Mouse (Mus musculus): ENCODE results near the gene Ghr. TPM values are rescaled to one million over a fixed set of nuclear protein-coding genes. Genes with fewer than 3 reads are reported as not detected.

The Ghr gene
- polyA plus RNA-seq, 1 experiment from 2014 or later = 96.5 TPM

- Histone ChIP-seq H3K36me3 (ENCODE audit: control insufficient read depth, insufficient read depth, low read length) (no peaks in the 10 kb centered on the region; the same call in 1 of the 2 replicates), H3K9ac (ENCODE audit: low read depth, low read length) (no peak overlapping the region), H3K4me2 (ENCODE audit: low read depth, low read length) (no peak overlapping the region), H3K4me3 (ENCODE audit: low read length) (no peak overlapping the region), H3K9me3 (ENCODE audit: control insufficient read depth, low read length) (no peaks in the 10 kb centered on the region), H3K4me1 (ENCODE audit: control insufficient read depth, insufficient read depth, low read length) (0 out of 2 replicates have a peak, but pooled peaks cover 3% of the 10 kb centered on the region), H3K27me3 (replicated peaks; ENCODE audit: control insufficient read depth, insufficient read depth, low read length) (no peaks in the 10 kb centered on the region), H3K27ac (ENCODE audit: low read length) (no peak overlapping the region)
- no peak for ATAC-seq
- 80% methylated on average over 4 of the region's 4 CpGs for WGBS
Observed at GRCm38 (mm10) chr15:3344555-3344954, 238.7 kb downstream of the Ghr start.

GRCm38 (mm10) chr15:3341806-3342582 lies 241.3 kb downstream of the Ghr start:
- H3K9ac ChIP-seq (ENCODE audit: low read depth, low read length) = no peak overlapping the region
- no peaks in the 10 kb centered on the region for H3K4me1 ChIP-seq (ENCODE audit: control insufficient read depth, insufficient read depth, low read length)
- WGBS = 72% methylated on average over 4 of the region's 4 CpGs
- no peak overlapping the region for H3K27ac ChIP-seq (ENCODE audit: low read length)
- H3K4me3 ChIP-seq (ENCODE audit: low read length) = no peak overlapping the region
- no peaks in the 10 kb centered on the region for H3K27me3 ChIP-seq (replicated peaks; ENCODE audit: control insufficient read depth, insufficient read depth, low read length)
- peaks cover 10% of the 10 kb centered on the region for H3K36me3 ChIP-seq (ENCODE audit: control insufficient read depth, insufficient read depth, low read length)
- H3K4me2 ChIP-seq (ENCODE audit: low read depth, low read length) = no peak overlapping the region
- H3K9me3 ChIP-seq (ENCODE audit: control insufficient read depth, low read length) = no peaks in the 10 kb centered on the region
- ATAC-seq = no peak

DNA sequence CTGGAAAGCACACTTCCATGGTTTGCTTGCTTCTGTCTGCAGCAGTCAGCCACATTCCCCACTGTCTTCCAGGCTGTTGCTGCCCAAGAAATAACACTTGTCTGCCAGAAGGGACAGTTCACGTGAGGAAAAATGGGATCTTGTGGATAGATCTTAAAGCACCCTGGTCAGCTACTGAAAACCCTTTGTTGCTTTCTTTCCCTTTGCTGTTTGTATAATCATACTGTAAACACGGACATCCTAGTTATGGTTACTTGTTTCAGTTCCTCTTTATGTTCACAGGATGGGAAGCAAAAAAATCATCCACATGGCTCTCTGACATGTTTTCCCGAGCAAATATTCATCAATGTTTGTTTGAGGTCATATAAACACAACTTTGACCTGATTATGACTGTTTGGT lies 243.4 kb downstream of the Ghr start:
- H3K36me3 ChIP-seq (ENCODE audit: control insufficient read depth, insufficient read depth, low read length) = peaks cover 11% of the 10 kb centered on the region
- H3K27ac ChIP-seq (ENCODE audit: low read length) = 0 out of 2 replicates have a peak overlapping the region, but pooled peaks have one; percentile 5
- H3K4me2 ChIP-seq (ENCODE audit: low read depth, low read length) = no peak overlapping the region
- no peak for ATAC-seq
- no peaks in the 10 kb centered on the region for H3K9me3 ChIP-seq (ENCODE audit: control insufficient read depth, low read length)
- no peak overlapping the region for H3K9ac ChIP-seq (ENCODE audit: low read depth, low read length)
- H3K27me3 ChIP-seq (replicated peaks; ENCODE audit: control insufficient read depth, insufficient read depth, low read length) = no peaks in the 10 kb centered on the region
- H3K4me1 ChIP-seq (ENCODE audit: control insufficient read depth, insufficient read depth, low read length) = no peaks in the 10 kb centered on the region
- WGBS = 75% methylated on average over 3 of the region's 3 CpGs
- no peak overlapping the region for H3K4me3 ChIP-seq (ENCODE audit: low read length)

- no peak overlapping the region for H3K4me3 ChIP-seq (ENCODE audit: low read length)
- H3K9ac ChIP-seq (ENCODE audit: low read depth, low read length) = no peak overlapping the region
- 95% methylated on average over 4 of the region's 4 CpGs for WGBS
- H3K27ac ChIP-seq (ENCODE audit: low read length) = no peak overlapping the region
- H3K4me2 ChIP-seq (ENCODE audit: low read depth, low read length) = no peak overlapping the region
- no peaks in the 10 kb centered on the region for H3K27me3 ChIP-seq (replicated peaks; ENCODE audit: control insufficient read depth, insufficient read depth, low read length)
- no peaks in the 10 kb centered on the region for H3K9me3 ChIP-seq (ENCODE audit: control insufficient read depth, low read length)
- no peaks in the 10 kb centered on the region for H3K4me1 ChIP-seq (ENCODE audit: control insufficient read depth, insufficient read depth, low read length)
- no peak for ATAC-seq
- H3K36me3 ChIP-seq (ENCODE audit: control insufficient read depth, insufficient read depth, low read length) = 0 out of 2 replicates have a peak, but pooled peaks cover 6% of the 10 kb centered on the region
Observed at GRCm38 (mm10) chr15:3332517-3332916, 250.8 kb downstream of the Ghr start.

- WGBS = 84% methylated on average over 2 of the region's 2 CpGs
- Histone ChIP-seq H3K36me3 (ENCODE audit: control insufficient read depth, insufficient read depth, low read length) (no peaks in the 10 kb centered on the region), H3K9me3 (ENCODE audit: control insufficient read depth, low read length) (no peaks in the 10 kb centered on the region), H3K27ac (ENCODE audit: low read length) (no peak overlapping the region), H3K4me3 (ENCODE audit: low read length) (no peak overlapping the region), H3K4me1 (ENCODE audit: control insufficient read depth, insufficient read depth, low read length) (no peaks in the 10 kb centered on the region), H3K27me3 (replicated peaks; ENCODE audit: control insufficient read depth, insufficient read depth, low read length) (no peaks in the 10 kb centered on the region), H3K4me2 (ENCODE audit: low read depth, low read length) (no peak overlapping the region), H3K9ac (ENCODE audit: low read depth, low read length) (no peak overlapping the region)
- ATAC-seq = no peak
Observed at GRCm38 (mm10) chr15:3331813-3332212, 251.5 kb downstream of the Ghr start.

DNA sequence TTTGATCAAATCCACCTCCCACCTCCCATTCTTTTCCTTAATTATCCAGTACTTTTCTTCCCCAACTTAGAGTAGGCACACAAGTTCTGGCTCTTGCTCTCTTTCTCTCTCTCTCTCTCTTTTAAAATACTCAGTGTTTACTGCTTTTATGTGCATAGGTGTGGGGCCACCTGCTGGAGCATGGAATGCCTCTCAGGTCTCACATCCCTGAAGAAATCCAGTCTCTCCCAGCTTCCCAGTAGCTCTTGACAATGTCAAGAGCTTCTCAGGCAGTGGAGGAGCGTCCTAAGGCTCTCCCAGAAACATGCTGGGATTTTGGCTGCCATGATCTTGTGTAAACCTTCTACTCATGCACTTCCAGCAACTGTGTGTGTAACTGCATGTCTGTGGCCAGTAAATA lies 253.0 kb downstream of the Ghr start:
- ATAC-seq = no peak
- Histone ChIP-seq H3K27me3 (replicated peaks; ENCODE audit: control insufficient read depth, insufficient read depth, low read length) (no peaks in the 10 kb centered on the region), H3K9me3 (ENCODE audit: control insufficient read depth, low read length) (no peaks in the 10 kb centered on the region), H3K27ac (ENCODE audit: low read length) (no peak overlapping the region), H3K4me1 (ENCODE audit: control insufficient read depth, insufficient read depth, low read length) (no peaks in the 10 kb centered on the region), H3K4me3 (ENCODE audit: low read length) (no peak overlapping the region), H3K36me3 (ENCODE audit: control insufficient read depth, insufficient read depth, low read length) (no peaks in the 10 kb centered on the region), H3K9ac (ENCODE audit: low read depth, low read length) (no peak overlapping the region), H3K4me2 (ENCODE audit: low read depth, low read length) (no peak overlapping the region)
- 69% methylated on average over 1 of the region's 1 CpGs for WGBS

DNA sequence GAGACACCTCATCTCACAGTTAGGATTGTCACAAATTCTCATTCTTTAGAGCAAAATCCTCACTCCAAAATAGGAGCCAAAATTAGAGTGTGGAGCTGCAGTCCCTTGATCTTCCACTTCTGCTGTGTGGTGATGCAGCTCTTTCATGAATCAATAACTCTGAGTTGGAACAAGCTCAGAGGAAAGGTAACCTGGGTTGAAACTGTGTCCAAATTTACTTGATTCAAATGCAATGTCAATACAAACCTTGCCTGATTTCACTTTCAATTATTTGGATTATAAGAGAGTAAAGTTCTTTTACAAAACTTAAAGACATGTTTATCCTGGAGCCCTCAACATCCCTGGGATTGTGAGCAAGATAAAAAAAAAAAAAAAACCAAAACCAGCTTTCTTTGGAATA lies 260.3 kb downstream of the Ghr start:
- Histone ChIP-seq H3K4me3 (ENCODE audit: low read length) (no peak overlapping the region), H3K9ac (ENCODE audit: low read depth, low read length) (no peak overlapping the region), H3K36me3 (ENCODE audit: control insufficient read depth, insufficient read depth, low read length) (peaks cover 11% of the 10 kb centered on the region), H3K27ac (ENCODE audit: low read length) (no peak overlapping the region), H3K9me3 (ENCODE audit: control insufficient read depth, low read length) (no peaks in the 10 kb centered on the region), H3K4me2 (ENCODE audit: low read depth, low read length) (no peak overlapping the region), H3K4me1 (ENCODE audit: control insufficient read depth, insufficient read depth, low read length) (no peaks in the 10 kb centered on the region), H3K27me3 (replicated peaks; ENCODE audit: control insufficient read depth, insufficient read depth, low read length) (no peaks in the 10 kb centered on the region)
- no peak for ATAC-seq

- ATAC-seq = no peak
- Histone ChIP-seq H3K27me3 (replicated peaks; ENCODE audit: control insufficient read depth, insufficient read depth, low read length) (no peaks in the 10 kb centered on the region), H3K4me3 (ENCODE audit: low read length) (no peak overlapping the region), H3K9ac (ENCODE audit: low read depth, low read length) (no peak overlapping the region), H3K36me3 (ENCODE audit: control insufficient read depth, insufficient read depth, low read length) (peaks cover 11% of the 10 kb centered on the region), H3K4me2 (ENCODE audit: low read depth, low read length) (no peak overlapping the region), H3K27ac (ENCODE audit: low read length) (no peak overlapping the region), H3K4me1 (ENCODE audit: control insufficient read depth, insufficient read depth, low read length) (no peaks in the 10 kb centered on the region), H3K9me3 (ENCODE audit: control insufficient read depth, low read length) (no peaks in the 10 kb centered on the region)
- 88% methylated on average over 9 of the region's 9 CpGs for WGBS
Observed at GRCm38 (mm10) chr15:3319929-3320328, 263.4 kb downstream of the Ghr start.

DNA sequence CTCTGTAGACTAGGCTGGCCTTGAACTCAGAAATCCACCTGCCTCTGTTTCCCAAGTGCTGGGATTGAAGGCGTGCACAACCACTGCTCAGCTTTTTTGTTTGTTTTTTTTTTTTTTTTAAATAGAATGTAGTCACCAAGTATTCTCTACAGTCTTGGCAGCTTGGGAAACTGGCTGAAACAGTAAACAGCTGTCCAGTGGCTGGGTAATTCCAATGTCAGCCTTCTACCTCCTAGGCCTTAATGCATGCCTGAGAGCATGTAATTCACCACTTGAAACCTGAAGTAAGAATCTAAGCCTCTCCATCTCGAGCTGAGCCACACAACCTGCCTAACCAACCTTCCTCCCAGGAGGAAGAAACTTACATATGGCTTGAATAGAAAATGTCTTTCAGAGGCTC lies 266.7 kb downstream of the Ghr start:
- no peaks in the 10 kb centered on the region for H3K4me1 ChIP-seq (ENCODE audit: control insufficient read depth, insufficient read depth, low read length)
- 83% methylated on average over 2 of the region's 2 CpGs for WGBS
- no peak overlapping the region for H3K4me2 ChIP-seq (ENCODE audit: low read depth, low read length)
- no peaks in the 10 kb centered on the region for H3K27me3 ChIP-seq (replicated peaks; ENCODE audit: control insufficient read depth, insufficient read depth, low read length)
- H3K9me3 ChIP-seq (ENCODE audit: control insufficient read depth, low read length) = no peaks in the 10 kb centered on the region
- H3K9ac ChIP-seq (ENCODE audit: low read depth, low read length) = no peak overlapping the region
- no peak for ATAC-seq
- peaks cover 11% of the 10 kb centered on the region for H3K36me3 ChIP-seq (ENCODE audit: control insufficient read depth, insufficient read depth, low read length)
- no peak overlapping the region for H3K4me3 ChIP-seq (ENCODE audit: low read length)
- H3K27ac ChIP-seq (ENCODE audit: low read length) = no peak overlapping the region

DNA sequence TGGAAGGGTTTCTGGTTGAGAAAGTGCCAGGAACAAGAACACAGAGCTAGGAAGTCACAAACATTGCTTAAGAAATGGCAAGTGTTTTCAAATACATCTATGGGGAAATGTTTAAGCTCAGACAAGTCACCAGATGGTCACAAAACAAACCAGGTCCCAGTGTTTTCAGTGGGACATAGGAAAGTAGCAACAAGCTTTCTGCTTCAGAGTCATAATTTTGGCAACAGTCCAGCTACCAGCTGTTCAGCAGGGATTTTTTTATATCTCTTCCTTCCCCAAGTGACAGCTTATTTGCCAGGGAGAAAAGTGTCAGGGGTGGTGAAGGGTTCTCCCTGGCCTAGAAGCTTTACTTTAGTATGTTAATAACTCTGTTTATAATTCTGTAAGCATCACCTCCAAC lies 270.4 kb downstream of the Ghr start:
- no peak overlapping the region for H3K4me2 ChIP-seq (ENCODE audit: low read depth, low read length)
- ATAC-seq = no peak
- H3K4me3 ChIP-seq (ENCODE audit: low read length) = no peak overlapping the region
- H3K36me3 ChIP-seq (ENCODE audit: control insufficient read depth, insufficient read depth, low read length) = no peaks in the 10 kb centered on the region
- H3K27me3 ChIP-seq (replicated peaks; ENCODE audit: control insufficient read depth, insufficient read depth, low read length) = no peaks in the 10 kb centered on the region
- H3K27ac ChIP-seq (ENCODE audit: low read length) = no peak overlapping the region
- H3K9ac ChIP-seq (ENCODE audit: low read depth, low read length) = no peak overlapping the region
- no peaks in the 10 kb centered on the region for H3K4me1 ChIP-seq (ENCODE audit: control insufficient read depth, insufficient read depth, low read length)
- H3K9me3 ChIP-seq (ENCODE audit: control insufficient read depth, low read length) = no peaks in the 10 kb centered on the region
